Mouse (Mus musculus) liver, adult 2 months (tissue): Measurements from ENCODE around the gene Tm4sf20.

ENCODE experiments used
- CTCF ChIP-seq: fragments of 200-500 bp; IDR thresholded peaks from 2 replicates; pipeline ENCODE4 v1.5.1; 2011; ENCODE audit warnings: low read depth, low read length, control low read depth
- POLR2A ChIP-seq: fragments of 200-500 bp; IDR thresholded peaks from 2 replicates; pipeline ENCODE4 v1.6.1; 2011; ENCODE audit warnings: low read length, control low read depth; ENCODE audit not compliant: insufficient read depth; ENCODE audit errors: extremely low read depth

GRCm38 (mm10) chr1:82743962-82744361, 24.3 kb downstream of the Tm4sf20 start:
- TF ChIP-seq POLR2A, result no peak
- no peak for TF ChIP-seq CTCF
